Mouse (Mus musculus) frontal cortex, adult (tissue): ENCODE measurements at regions not wholly inside any gene's neighbourhood (a gene's known extent, or its start where the extent isn't known, plus 50 kb on each side); places are given as distances from the start of the nearest gene placed in this dataset.
A peak's percentile ranks its signal among the peaks of the same experiment; 100 is the strongest.

Source experiments
- ATAC-seq: cut with Nextera tagmentation; 2 replicates; pipeline ENCODE4 v1.9.2; 2017; ENCODE audit warnings: mild to moderate bottlenecking, moderate library complexity, mixed read lengths; ENCODE audit not compliant: low TSS enrichment

DNA sequence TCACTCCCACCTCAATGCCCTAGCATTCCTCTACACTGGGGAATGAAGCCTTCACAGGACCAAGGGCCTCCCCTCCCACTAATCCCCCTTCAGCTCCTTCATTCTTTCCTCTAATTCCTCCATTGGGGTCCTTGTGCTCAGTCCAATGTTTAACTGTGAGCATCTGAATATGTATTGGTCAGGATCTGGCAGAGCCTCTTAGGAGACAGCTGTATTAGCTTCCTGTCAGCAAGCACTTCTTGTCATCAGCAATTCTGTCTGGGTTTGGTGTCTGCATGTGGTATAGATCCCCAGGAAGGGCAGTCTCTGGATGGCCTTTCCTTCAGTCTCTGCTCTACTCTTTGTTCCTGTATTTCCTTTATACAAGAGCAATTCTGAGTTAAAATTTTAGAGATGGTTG, 426.8 kb upstream of the 2610001J05Rik start:
- ATAC-seq: no peak

DNA sequence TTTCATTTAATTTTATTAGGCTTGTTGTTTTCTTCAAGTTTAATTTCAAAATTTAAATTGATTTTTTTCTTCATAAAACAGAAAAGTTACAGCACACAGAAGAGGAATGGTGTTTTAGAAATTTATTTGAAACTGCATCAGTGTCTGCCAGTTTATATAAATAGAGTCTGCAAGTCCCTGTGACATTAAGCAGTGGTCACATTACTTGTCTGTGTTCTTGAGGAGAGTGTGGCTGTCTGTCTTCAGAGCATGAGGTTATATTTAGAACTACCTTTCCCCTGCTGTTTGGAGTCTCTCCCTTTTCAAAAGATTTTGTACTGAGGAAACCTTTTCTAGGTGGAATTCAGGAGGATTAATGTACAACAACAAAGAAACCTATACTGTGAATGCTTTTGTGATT, 426.1 kb upstream of the 2610001J05Rik start:
- no peak for ATAC-seq

DNA sequence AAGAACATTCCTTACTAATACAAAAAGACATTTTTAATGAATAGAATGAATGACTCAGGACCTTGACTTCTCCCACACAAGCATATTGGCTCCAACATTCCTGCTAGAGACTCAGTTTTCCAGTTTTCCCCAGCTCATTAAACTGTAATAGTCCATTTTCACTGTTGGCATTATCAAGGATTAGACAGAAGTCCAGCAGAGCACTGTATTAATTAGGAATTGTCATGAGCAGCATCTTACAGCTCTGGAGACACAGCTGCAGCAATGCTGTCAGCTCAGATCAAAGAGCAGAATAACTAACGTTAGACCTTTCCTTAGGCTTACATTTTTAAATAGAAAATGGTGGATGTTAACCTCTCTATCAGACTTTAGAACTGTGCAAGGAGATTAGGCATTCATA, 419.5 kb upstream of the 2610001J05Rik start:
- no peak for ATAC-seq

DNA sequence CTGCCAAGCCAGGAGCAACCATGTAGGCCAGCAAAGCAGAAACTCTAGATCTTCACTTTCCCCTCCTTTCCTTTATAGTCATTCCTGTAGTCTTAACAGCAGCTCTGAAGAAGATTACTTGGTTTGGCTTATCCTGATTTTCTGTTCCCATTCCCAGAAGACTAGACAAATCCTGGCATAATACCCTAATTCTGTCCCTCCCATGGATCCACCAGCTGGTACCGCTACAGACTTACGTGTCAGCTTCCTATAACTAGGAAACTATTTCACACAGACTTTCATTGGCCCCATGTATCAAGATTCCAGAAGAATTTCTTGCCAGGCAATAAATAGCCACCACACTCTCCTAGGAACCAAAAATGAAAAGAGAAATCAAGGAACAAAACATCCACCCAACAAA, 410.2 kb upstream of the 2610001J05Rik start:
- ATAC-seq: no peak

GRCm38 (mm10) chr6:14261941-14262340, 390.6 kb upstream of the 2610001J05Rik start:
- ATAC-seq: no peak

- no peak for ATAC-seq
Observed at GRCm38 (mm10) chr6:14240331-14240730, 369.0 kb upstream of the 2610001J05Rik start.

DNA sequence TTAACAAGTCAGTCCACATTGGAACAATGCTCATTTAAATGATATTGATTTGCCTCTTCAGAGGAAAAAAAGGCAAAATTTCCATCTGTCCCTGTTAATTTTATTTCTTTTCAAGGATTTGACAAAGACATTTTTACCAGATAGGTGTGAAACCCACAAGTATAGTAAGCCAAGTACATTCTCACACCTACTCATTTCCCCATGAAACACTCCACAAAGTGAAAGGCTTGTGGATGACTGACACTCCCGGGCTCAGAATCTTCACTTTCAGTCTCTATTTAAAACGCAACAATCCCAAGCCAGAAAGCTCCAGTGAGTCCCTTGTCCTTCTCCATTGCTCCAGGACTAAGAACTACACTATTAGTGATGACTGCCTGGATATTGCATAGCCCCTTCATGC, 367.8 kb upstream of the 2610001J05Rik start:
- peak; percentile 99 for ATAC-seq

GRCm38 (mm10) chr6:14230823-14231222, 359.5 kb upstream of the 2610001J05Rik start:
- no peak for ATAC-seq

DNA sequence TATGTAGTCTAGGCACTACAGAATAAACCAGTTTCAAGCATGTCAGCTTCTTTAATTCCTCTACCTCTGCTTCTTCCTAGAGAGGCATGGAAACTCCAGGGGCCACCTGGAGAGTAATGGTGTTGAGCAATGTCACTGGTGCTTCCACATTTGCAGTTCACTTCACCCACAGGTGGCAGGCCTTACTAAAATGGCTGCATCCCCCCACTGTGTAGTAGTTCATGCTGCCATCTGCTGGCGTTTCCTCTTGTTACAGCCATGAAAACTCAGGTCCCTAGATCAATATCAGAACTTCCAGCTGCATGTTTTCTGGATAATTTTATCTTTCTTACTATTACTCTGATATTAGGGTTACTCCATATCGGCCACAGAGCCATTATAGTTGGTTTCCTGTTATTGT, 336.2 kb upstream of the 2610001J05Rik start:
- peak; percentile 89 for ATAC-seq

- no peak for ATAC-seq
Observed at GRCm38 (mm10) chr6:14197107-14197506, 325.8 kb upstream of the 2610001J05Rik start.

DNA sequence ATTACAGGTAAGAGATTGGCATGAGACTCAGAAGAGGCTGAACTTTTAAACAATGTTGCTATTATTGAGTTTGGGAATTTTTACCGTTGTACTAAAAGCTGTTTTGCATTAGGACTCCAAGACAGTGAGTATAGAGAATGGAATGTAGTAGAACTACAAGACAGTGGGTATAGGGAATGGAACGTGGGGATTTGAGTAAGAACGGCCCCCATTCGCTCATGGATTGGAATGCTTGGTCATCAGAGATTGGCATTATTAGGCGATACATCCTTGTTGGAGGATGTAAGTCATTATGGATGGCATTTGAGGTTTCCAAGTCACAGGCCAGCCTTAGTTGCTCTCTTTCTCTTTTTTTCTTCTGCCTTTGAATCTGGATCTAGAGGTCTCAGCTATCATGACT, 324.0 kb upstream of the 2610001J05Rik start:
- no peak for ATAC-seq

- ATAC-seq: no peak
Observed at GRCm38 (mm10) chr6:14191387-14192023, 320.2 kb upstream of the 2610001J05Rik start.

- peak; percentile 95 for ATAC-seq
Observed at GRCm38 (mm10) chr6:14185921-14186420, 314.7 kb upstream of the 2610001J05Rik start.

DNA sequence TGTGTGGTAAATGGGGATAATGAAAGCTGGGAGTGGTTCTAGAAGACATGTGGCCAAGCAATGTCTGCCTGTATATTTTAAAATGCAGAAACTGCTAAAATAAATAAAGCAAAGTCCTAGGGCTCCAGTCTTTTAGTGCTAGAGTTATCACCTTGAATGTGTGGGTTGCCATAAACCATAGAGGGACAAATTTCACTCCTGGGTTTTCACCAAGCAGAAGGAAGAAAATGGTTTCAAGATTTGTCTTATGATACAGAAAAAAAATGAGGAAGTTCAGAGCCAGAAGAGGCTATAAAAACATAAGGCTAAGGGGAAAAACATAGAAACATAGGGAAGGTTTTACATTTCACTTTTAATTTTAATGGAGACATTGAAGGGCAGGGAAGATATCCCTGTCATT, 276.1 kb upstream of the 2610001J05Rik start:
- ATAC-seq: peak; percentile 73

- peak; percentile 53; the same call in 1 of the 2 replicates for ATAC-seq
Observed at GRCm38 (mm10) chr6:14146394-14146793, 275.1 kb upstream of the 2610001J05Rik start.

- ATAC-seq: peak; percentile 70
Observed at GRCm38 (mm10) chr6:14142107-14142751, 270.9 kb upstream of the 2610001J05Rik start.

DNA sequence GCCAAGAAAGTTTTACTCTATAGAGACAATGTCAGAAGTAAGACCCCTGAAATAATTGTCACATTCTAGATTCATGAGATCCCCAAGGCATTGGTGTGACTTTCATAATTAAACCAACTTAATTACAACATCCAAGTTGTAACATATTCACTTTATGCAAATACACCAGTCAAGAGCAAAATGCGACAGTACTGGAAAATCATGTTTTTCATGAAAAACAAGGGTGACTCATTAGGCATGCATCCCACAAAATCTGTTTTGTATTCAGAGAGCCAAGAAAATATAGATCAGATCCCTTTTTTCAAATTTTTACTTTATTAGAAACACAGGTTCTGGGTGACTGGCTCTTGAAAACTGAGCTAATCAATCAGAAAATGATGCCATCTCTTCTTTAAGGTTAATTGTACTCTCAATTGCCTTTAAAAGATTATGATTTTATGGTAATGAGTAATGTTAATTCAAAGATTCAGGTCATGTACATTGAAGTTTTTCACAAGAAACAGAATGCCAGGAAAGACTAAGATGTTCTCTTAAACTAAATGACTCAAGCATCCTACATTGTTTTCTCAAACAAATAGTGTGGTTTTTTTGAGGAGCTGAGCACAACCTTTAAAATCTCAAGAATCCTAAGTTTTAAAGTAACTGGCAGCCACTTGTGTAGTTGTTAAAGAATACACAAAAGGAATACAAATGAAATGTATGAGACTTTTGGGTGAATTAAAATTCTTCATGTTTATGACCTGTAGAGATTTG, 259.2 kb upstream of the 2610001J05Rik start:
- ATAC-seq: peak; percentile 84

DNA sequence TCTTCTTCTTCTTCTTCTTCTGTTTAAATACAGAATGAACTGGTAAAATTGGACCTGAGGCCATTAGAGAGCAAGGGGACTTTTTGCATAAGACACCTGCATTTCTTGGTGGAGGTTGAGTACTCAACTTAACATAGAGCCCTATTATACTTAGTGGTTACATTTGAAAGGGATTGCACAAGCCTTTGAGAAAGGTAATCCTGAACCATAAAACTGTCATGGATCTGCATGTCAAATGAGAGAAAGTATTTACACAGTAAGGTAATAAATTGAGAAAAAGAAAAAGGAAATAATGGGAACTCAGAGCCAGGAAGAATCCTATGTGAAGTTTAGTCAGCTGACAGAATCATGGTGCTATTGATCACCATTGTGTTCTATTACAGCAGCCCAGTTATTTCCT, 258.1 kb upstream of the 2610001J05Rik start:
- no peak for ATAC-seq

GRCm38 (mm10) chr6:14122311-14122710, 251.0 kb upstream of the 2610001J05Rik start:
- ATAC-seq: no peak

- no peak for ATAC-seq
Observed at GRCm38 (mm10) chr6:14121479-14121878, 250.2 kb upstream of the 2610001J05Rik start.

- ATAC-seq: no peak
Observed at GRCm38 (mm10) chr6:14094907-14095306, 223.6 kb upstream of the 2610001J05Rik start.

DNA sequence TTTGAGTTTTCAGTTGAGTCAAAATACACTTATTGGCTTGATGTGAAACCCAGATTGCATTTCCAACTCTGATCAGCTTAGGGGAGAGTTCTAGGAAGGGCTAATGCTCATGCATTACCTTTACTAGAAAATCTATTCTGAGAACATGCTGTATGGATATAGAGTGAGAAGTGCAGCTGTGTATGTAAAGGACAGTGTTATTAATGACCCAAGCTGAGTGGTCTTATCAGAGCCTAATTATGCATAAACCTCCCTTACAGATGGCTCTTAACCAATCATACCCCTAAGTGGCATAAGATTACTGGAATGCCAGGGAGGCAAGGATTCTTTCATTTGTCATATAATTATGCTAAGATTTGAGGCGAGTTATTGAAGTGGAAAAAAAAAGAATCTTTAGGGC, 210.6 kb upstream of the 2610001J05Rik start:
- ATAC-seq: no peak

DNA sequence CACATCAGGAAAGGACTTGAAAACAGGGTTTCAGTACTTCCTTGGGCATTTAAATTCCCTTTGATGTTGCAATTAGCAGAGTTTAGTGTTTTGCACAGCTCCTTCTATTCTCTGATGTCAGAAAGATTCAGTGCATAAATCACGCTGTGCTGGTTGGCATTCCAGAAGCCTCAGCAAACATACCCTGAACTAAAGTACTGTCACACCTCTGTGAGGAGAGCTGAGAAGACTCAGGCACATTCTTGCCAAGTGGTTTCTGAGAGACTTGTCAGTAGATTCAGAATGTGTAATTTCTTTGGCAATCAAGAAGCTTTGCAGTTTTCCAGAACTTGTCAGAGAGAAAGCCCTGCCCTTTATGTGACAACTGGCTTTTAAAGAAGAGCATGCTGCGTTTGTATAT, 192.4 kb upstream of the 2610001J05Rik start:
- peak; percentile 96 for ATAC-seq
